In the genomic region with DNA sequence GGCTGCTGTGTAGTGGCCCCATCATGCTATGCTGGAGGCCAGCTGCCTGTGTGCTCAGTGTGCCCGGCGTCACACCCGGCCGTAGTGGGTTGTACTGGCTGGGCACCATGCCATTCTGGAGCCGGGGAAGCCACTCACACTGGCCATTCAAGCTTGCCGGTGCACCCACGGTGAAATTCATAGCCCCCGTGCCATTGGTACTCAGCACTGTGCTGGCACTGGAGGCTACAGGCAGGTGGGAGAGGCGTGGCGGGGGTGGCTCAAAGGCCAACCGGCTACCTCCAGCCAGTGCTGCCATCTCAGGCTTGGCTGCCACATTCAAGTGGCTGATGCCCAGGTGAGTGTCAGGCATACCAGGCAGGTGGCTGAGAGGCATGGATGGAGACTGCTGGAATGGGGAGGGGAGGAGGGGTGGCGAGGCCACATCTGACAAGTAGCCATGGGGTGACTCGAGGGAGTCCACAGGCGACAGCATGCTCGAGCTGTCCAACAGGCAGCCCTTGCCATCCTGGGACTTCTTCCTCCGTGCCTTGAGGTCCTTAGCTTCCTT, we compare ENCODE assay signal across 11 mouse cellular contexts. TPM values are rescaled to one million over a fixed set of nuclear protein-coding genes. Genes with fewer than 3 reads are reported as not detected.
DNase-seq lines count a peak whose midpoint lies in the region; ATAC-seq lines count a peak whose summit lies in the region.
"Had no signal": no experiment of that assay in that cellular context is flagged by ENCODE, and none has a peak within 500 bp of the region (broad histone marks: within the 10 kb centered on the region; RNA-seq: fewer than 3 reads in every experiment).

No protein-coding gene starts in this region.

- H3K27me3 ChIP-seq in heart, embryonic 10.5 days (ENCODE audit: insufficient read depth, poor library complexity, severe bottlenecking), result no peaks in the 10 kb centered on the region
- no peaks in the 10 kb centered on the region for H3K27me3 ChIP-seq in embryonic facial prominence, embryonic 13.5 days
- no peaks in the 10 kb centered on the region for H3K27me3 ChIP-seq in kidney, embryonic 15.5 days
- H3K27me3 ChIP-seq: liver, embryonic 15.5 days; stomach, embryonic 15.5 days had no signal

- H3K4me1 ChIP-seq in heart, embryonic 10.5 days, result peaks cover 48% of the 10 kb centered on the region
- peaks cover 19% of the 10 kb centered on the region for H3K4me1 ChIP-seq in embryonic facial prominence, embryonic 13.5 days
- H3K4me1 ChIP-seq in kidney, embryonic 15.5 days, result peaks cover 28% of the 10 kb centered on the region

- no peak overlapping the region for H3K4me2 ChIP-seq in embryonic facial prominence, embryonic 13.5 days
- no peak overlapping the region for H3K4me2 ChIP-seq in kidney, embryonic 15.5 days
- H3K4me2 ChIP-seq: liver, embryonic 15.5 days; stomach, embryonic 15.5 days had no signal

- H3K9ac ChIP-seq in embryonic facial prominence, embryonic 13.5 days, result 0 out of 2 replicates have a peak overlapping the region, but pooled peaks have one; percentile 2
- H3K9ac ChIP-seq in kidney, embryonic 15.5 days, result no peak overlapping the region
- H3K9ac ChIP-seq: liver, embryonic 15.5 days; stomach, embryonic 15.5 days had no signal

- H3K36me3 ChIP-seq in heart, embryonic 10.5 days, result peaks cover 63% of the 10 kb centered on the region
- peaks cover 63% of the 10 kb centered on the region for H3K36me3 ChIP-seq in embryonic facial prominence, embryonic 13.5 days
- H3K36me3 ChIP-seq in kidney, embryonic 15.5 days, result peaks cover 76% of the 10 kb centered on the region

- no peak for DNase-seq in heart, embryonic 10.5 days (ENCODE audit: low spot score)
- DNase-seq in heart, adult 8-10 months (ENCODE audit: low spot score), result no peak
- DNase-seq in lung, postnatal 36 days, result peak; percentile 45
- DNase-seq in spleen, postnatal 4 days (ENCODE audit: low spot score in 2 of 2), result no peak
- no peak for DNase-seq in right cerebral cortex, postnatal 10 days (ENCODE audit: low spot score in 2 of 2)
- DNase-seq in gastrocnemius, postnatal 10 days, result no peak
- DNase-seq: cerebellum, postnatal 36 days had no signal

- ATAC-seq in embryonic facial prominence, embryonic 13.5 days (ENCODE audit: insufficient number of reproducible peaks, insufficient read depth, low FRiP score, low TSS enrichment, low read depth), result no peak
- ATAC-seq in kidney, embryonic 15.5 days (replicated peaks; ENCODE audit: low FRiP score), result 0 out of 2 replicates have a peak, but pooled peaks have one; percentile 31

- H3K27ac ChIP-seq in heart, embryonic 10.5 days, result peak overlapping the region; percentile 57
- H3K27ac ChIP-seq in embryonic facial prominence, embryonic 13.5 days, result no peak overlapping the region
- peak overlapping the region; percentile 72 for H3K27ac ChIP-seq in kidney, embryonic 15.5 days
- H3K27ac ChIP-seq: liver, embryonic 15.5 days had no signal

- 87% methylated on average over 16 of the region's 16 CpGs for WGBS in heart, embryonic 10.5 days
- WGBS in embryonic facial prominence, embryonic 13.5 days, result 89% methylated on average over 16 of the region's 16 CpGs
- WGBS in kidney, embryonic 15.5 days, result 90% methylated on average over 16 of the region's 16 CpGs

- no peaks in the 10 kb centered on the region for H3K9me3 ChIP-seq in heart, embryonic 10.5 days
- H3K9me3 ChIP-seq in embryonic facial prominence, embryonic 13.5 days, result no peaks in the 10 kb centered on the region
- no peaks in the 10 kb centered on the region for H3K9me3 ChIP-seq in kidney, embryonic 15.5 days (replicated peaks)
- H3K9me3 ChIP-seq: liver, embryonic 15.5 days; stomach, embryonic 15.5 days had no signal

- no peak overlapping the region for H3K4me3 ChIP-seq in heart, embryonic 10.5 days
- H3K4me3 ChIP-seq in embryonic facial prominence, embryonic 13.5 days, result no peak overlapping the region
- no peak overlapping the region for H3K4me3 ChIP-seq in kidney, embryonic 15.5 days (replicated peaks)
- H3K4me3 ChIP-seq: liver, embryonic 15.5 days; stomach, embryonic 15.5 days had no signal

RNA-seq across cellular contexts. Expression of a gene that starts 15.2 kb away (rescaled TPM):
- polyA plus RNA-seq in heart, embryonic 10.5 days (2016; fragmentation: Nextera tagmentation; extraction: Ambion mirVana), result 24.7 and 26.4 TPM in 2 replicates
- total RNA-seq in heart, adult 8-10 months (2022), result 10 to 100 TPM; 40.7 to 45.7 (median 41.7) TPM
- polyA plus RNA-seq in embryonic facial prominence, embryonic 13.5 days (2015; fragmentation: Nextera tagmentation; extraction: Ambion mirVana), result 22.7 and 27.9 TPM in 2 replicates
- polyA plus RNA-seq in kidney, embryonic 15.5 days (2015; fragmentation: Nextera tagmentation; extraction: Ambion mirVana), result 25.3 and 26.0 TPM in 2 replicates
- total RNA-seq in gastrocnemius, postnatal 10 days (2021), result 10 to 100 TPM; 26.3 to 36.5 TPM

RNA-seq across cellular contexts. Expression of a gene that starts 51.2 kb away (rescaled TPM):
- polyA plus RNA-seq in heart, embryonic 10.5 days (2016; fragmentation: Nextera tagmentation; extraction: Ambion mirVana), result 20.5 and 22.7 TPM in 2 replicates
- total RNA-seq in heart, adult 8-10 months (2022), result 10 to 100 TPM; 14.9 to 19.2 (median 15.8) TPM
- 24.2 and 24.5 TPM in 2 replicates for polyA plus RNA-seq in embryonic facial prominence, embryonic 13.5 days (2015; fragmentation: Nextera tagmentation; extraction: Ambion mirVana)
- polyA plus RNA-seq in kidney, embryonic 15.5 days (2015; fragmentation: Nextera tagmentation; extraction: Ambion mirVana), result 22.4 and 25.8 TPM in 2 replicates
- total RNA-seq in gastrocnemius, postnatal 10 days (2021), result 1 to 10 TPM; 6.3 to 9.2 TPM

RNA-seq across cellular contexts. Expression of a gene that starts 56.3 kb away (rescaled TPM):
- polyA plus RNA-seq in heart, embryonic 10.5 days (2016; fragmentation: Nextera tagmentation; extraction: Ambion mirVana), result 13.2 and 16.6 TPM in 2 replicates
- total RNA-seq in heart, adult 8-10 months (2022), result 10 to 100 TPM; 22.2 to 36.5 (median 29.1) TPM
- 17.3 and 17.8 TPM in 2 replicates for polyA plus RNA-seq in embryonic facial prominence, embryonic 13.5 days (2015; fragmentation: Nextera tagmentation; extraction: Ambion mirVana)
- 22.0 and 24.6 TPM in 2 replicates for polyA plus RNA-seq in kidney, embryonic 15.5 days (2015; fragmentation: Nextera tagmentation; extraction: Ambion mirVana)
- 10 to 100 TPM; 22.5 to 33.5 TPM for total RNA-seq in gastrocnemius, postnatal 10 days (2021)
